Mouse (Mus musculus): Measurements from ENCODE around the gene Fam171a2.
A peak's percentile ranks its signal among the peaks of the same experiment; 100 is the strongest.

The Fam171a2 gene

GRCm38 (mm10) chr11:102408888-102409794 lies 38.3 kb downstream of the Fam171a2 start:
- DNase-seq, result peak; percentile 86

GRCm38 (mm10) chr11:102408344-102408876 lies 39.1 kb downstream of the Fam171a2 start:
- peak; percentile 100 for DNase-seq

GRCm38 (mm10) chr11:102407834-102408215 lies 39.7 kb downstream of the Fam171a2 start, which contains the start of gene Slc25a39:
Slc25a39 (minus strand) TSS chr11:102407946.
- no peak for DNase-seq

- DNase-seq, result peak; percentile 99
These were observed 40.3 kb downstream of the Fam171a2 start for GRCm38 (mm10) chr11:102406900-102407833.

- no peak for DNase-seq
These were observed 41.1 kb downstream of the Fam171a2 start for GRCm38 (mm10) chr11:102406401-102406800.

GRCm38 (mm10) chr11:102405544-102406285 lies 41.8 kb downstream of the Fam171a2 start:
- DNase-seq, result no peak

- DNase-seq, result no peak
These were observed 43.1 kb downstream of the Fam171a2 start for GRCm38 (mm10) chr11:102404161-102405010.

GRCm38 (mm10) chr11:102403657-102404056 lies 43.8 kb downstream of the Fam171a2 start:
- DNase-seq, result no peak

GRCm38 (mm10) chr11:102401898-102402500 lies 45.5 kb downstream of the Fam171a2 start:
- DNase-seq, result no peak

- peak; percentile 89 for DNase-seq
These were observed 46.9 kb downstream of the Fam171a2 start for GRCm38 (mm10) chr11:102400513-102401084.

- DNase-seq, result peak; percentile 90
These were observed 47.8 kb downstream of the Fam171a2 start for GRCm38 (mm10) chr11:102399610-102400072.

- no peak for DNase-seq
These were observed 48.4 kb downstream of the Fam171a2 start for GRCm38 (mm10) chr11:102399107-102399506.

GRCm38 (mm10) chr11:102398007-102398825 lies 49.3 kb downstream of the Fam171a2 start:
- DNase-seq, result no peak

- no peak for DNase-seq
These were observed 50.8 kb downstream of the Fam171a2 start for GRCm38 (mm10) chr11:102396671-102397141.

- no peak for DNase-seq
These were observed 51.2 kb downstream of the Fam171a2 start for GRCm38 (mm10) chr11:102396263-102396662.

GRCm38 (mm10) chr11:102395250-102395649 lies 52.2 kb downstream of the Fam171a2 start:
- no peak for DNase-seq

GRCm38 (mm10) chr11:102394421-102395124 lies 52.9 kb downstream of the Fam171a2 start:
- DNase-seq, result no peak

GRCm38 (mm10) chr11:102393719-102394420 lies 53.6 kb downstream of the Fam171a2 start:
- DNase-seq, result no peak

Measured in heart, adult 11 months (tissue).